Mouse (Mus musculus) cerebellum, adult 8-10 months (tissue): ENCODE results near the gene Plcxd2.

ENCODE experiments used
- DNase-seq: peaks from one replicate; pipeline ENCODE4 v3.0.0; 2022

The Plcxd2 gene

GRCm38 (mm10) chr16:45935956-45936483, 74.0 kb downstream of the Plcxd2 start:
- no peak for DNase-seq

DNA sequence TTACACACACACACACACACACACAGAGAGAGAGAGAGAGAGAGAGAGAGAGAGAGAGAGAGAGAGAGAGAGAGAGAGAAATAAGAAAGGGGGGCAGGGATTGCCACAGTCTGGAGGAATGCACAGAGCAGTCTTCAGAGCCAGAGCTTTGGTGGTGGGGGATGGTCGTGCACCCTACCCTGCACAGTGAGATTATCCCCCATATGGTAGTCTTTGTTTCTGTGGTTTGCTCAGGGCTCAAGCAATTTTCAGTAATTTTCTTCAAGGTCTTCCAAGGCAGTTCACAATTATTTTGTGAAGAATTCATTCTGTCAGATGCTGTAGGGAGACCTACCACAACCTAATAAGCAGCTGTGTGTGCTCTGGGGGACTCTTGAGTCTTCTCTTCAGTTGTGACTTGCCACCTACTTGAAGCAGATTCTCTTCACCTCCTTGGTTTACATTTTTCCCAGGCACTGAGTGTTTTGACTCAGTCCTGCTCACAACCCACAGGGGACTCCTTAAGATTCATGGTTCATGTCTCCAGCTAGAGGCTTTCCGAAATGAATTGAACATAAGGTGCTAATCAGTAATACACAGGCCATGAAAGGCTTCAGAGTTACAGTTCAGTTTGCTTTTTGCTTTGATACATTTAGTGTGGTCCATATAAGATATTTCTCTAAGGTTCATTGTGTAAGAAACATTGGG, 75.2 kb downstream of the Plcxd2 start:
- no peak for DNase-seq

DNA sequence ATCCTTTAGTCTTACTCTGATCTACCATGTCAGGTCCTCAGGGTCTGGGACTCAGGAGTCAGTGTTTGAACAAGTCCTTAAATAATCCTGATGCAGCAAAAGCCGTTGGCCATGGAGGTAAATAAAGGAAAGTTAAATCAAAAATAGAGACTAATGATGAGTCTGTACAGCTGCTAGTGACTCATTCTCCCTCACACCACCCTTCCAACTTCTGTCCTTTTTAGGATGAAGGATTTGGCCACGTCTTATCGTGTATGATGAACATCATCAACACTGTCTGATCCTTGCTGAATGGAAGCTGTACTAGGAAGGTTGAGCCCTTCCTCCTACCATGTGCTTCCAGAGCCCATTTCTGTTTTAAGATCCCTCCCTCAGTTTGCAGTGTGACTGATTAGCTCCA, 79.7 kb downstream of the Plcxd2 start:
- no peak for DNase-seq

DNA sequence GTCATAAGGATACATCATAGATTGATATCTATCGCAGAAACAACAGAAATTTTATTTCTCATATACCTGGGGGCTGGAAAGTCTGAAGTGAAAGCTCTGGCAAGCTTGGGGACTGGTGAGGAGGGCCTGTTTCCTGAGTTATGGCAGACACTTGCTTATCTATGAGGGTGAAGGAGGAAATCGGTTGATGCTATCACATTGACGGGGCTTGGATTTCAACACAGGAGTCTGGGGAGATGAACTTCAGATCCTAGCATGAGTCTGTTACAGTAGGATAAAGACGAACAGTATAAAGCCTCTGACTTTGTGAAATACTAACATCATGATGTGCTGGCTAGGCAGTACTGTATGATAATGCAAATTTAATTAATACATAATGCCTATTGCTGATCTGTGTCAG, 81.9 kb downstream of the Plcxd2 start:
- DNase-seq, result no peak

DNA sequence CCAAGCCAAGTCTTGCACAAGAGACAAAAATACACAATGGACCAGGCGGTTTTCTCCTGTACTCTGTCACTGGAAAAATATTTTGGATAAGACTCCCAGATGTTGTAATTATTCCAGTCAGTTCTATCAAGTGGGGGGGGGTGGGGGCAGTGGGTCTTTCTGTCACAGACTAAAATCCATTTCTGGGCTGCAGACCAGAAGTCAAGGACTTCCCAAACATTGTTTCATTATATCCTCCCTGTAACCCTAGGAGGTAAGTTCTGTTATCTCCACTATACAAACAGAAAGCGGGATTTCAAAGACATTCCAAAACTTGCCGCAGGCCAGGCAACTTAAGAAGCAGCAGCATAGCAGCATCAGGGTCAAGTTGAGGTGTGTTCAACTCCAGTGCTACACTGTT, 82.4 kb downstream of the Plcxd2 start:
- no peak for DNase-seq

DNA sequence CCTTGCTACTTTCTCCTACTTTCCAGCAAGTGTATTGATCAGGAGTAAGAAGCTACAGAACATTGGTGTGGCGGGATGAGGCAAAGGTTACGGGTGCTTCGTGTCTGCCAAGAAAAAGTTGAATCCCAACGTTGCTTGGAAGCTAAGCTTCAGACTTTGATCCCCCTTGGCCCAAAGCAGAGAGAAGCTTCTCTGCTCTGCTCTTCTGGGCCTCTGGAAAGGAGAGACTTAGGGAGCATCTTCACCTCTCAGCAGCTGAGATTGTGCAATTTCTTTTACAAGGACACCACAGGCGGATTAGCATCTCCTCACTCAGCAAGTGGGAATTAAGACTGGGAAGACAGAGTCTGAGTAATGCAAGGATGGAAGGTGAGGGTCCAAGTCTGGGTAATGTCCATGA, 83.1 kb downstream of the Plcxd2 start:
- no peak for DNase-seq

- no peak for DNase-seq
Observed at GRCm38 (mm10) chr16:45923731-45924424, 86.1 kb downstream of the Plcxd2 start.

- no peak for DNase-seq
Observed at GRCm38 (mm10) chr16:45922546-45923229, 87.3 kb downstream of the Plcxd2 start.

- no peak for DNase-seq
Observed at GRCm38 (mm10) chr16:45919572-45919971, 90.4 kb downstream of the Plcxd2 start.
